8 mouse cellular contexts compared by ENCODE assay signal in genomic region chr11:119913291-119913934, GRCm38 (mm10). TPM values are rescaled to one million over a fixed set of nuclear protein-coding genes. Genes with fewer than 3 reads are reported as not detected.
DNase-seq lines count a peak whose midpoint lies in the region; ATAC-seq lines count a peak whose summit lies in the region.

Chmp6 (plus strand) TSS chr11:119913441.

- H3K27ac ChIP-seq in hindbrain, embryonic 16.5 days (ENCODE audit: low read depth, low read length) = peak within 1 kb of the TSS; percentile 79

- H3K27me3 ChIP-seq in hindbrain, embryonic 16.5 days (replicated peaks; ENCODE audit: control insufficient read depth, insufficient read depth, low read length) = no peaks in the 10 kb centered on the region

- DNase-seq in T-cell, adult 2 months (ENCODE audit: low spot score) = peak; percentile 71
- DNase-seq in cerebellum, postnatal 36 days = peak; percentile 95 to 96
- DNase-seq in gastrocnemius, adult 18-20 months (ENCODE audit: low spot score) = peak; percentile 91
- peak; percentile 91 to 93 for DNase-seq in left cerebral cortex, adult 18-20 months (ENCODE audit: low spot score in 2 of 2)
- peak; percentile 91 to 95 for DNase-seq in right cerebral cortex, adult 2 months (ENCODE audit: low spot score in 2 of 2)
- peak; percentile 91 for DNase-seq in urinary bladder, postnatal 14 days (ENCODE audit: low spot score)

- peak within 1 kb of the TSS; percentile 84 for H3K4me3 ChIP-seq in hindbrain, embryonic 16.5 days (ENCODE audit: low read length)

- no peaks in the 10 kb centered on the region for H3K9me3 ChIP-seq in hindbrain, embryonic 16.5 days (ENCODE audit: control insufficient read depth, low read length)

- under 1% methylated on average over 48 of the region's 48 CpGs for WGBS in hindbrain, embryonic 16.5 days

- peak within 1 kb of the TSS; percentile 91 for H3K4me2 ChIP-seq in hindbrain, embryonic 16.5 days (ENCODE audit: low read length)

- H3K9ac ChIP-seq in hindbrain, embryonic 16.5 days (ENCODE audit: low read depth, low read length) = peak within 1 kb of the TSS; percentile 90

- H3K4me1 ChIP-seq in hindbrain, embryonic 16.5 days (ENCODE audit: control insufficient read depth, insufficient read depth, low read depth, low read length) = peaks cover 21% of the 10 kb centered on the region

- ATAC-seq in hindbrain, embryonic 16.5 days = peak; percentile 76
- ATAC-seq in megakaryocyte, adult 5-6 weeks (ENCODE audit: poor library complexity, severe bottlenecking) = peak; percentile 77

- H3K36me3 ChIP-seq in hindbrain, embryonic 16.5 days (ENCODE audit: control insufficient read depth, insufficient read depth, low read length) = peaks cover 18% of the 10 kb centered on the region

RNA-seq across cellular contexts. Expression of gene Chmp6, which starts in this region (rescaled TPM):
- 10 to 100 TPM; 32.7 to 33.3 TPM for total RNA-seq in gastrocnemius, adult 18-20 months (2021)
- 112 and 114 TPM in 2 replicates for polyA plus RNA-seq in hindbrain, embryonic 16.5 days (2015; fragmentation: Nextera tagmentation; extraction: Ambion mirVana)
- 10 to 100 TPM; 37.1 to 41.8 TPM for total RNA-seq in left cerebral cortex, adult 18-20 months (2021)
- total RNA-seq in megakaryocyte, adult 5-6 weeks (2015) = 20.7 and 21.7 TPM in 2 replicates
- 54.8 and 79.3 TPM in 2 replicates for total RNA-seq in megakaryocyte, adult 5-6 weeks (2017)

Comparison
In these comparisons a context has a peak if more than half of its experiments do, and no peak if none do; other contexts are left out.
1. Peak in every context shown above with its lines: DNase-seq, ATAC-seq, H3K4me3 ChIP-seq and H3K27ac ChIP-seq.